Mouse (Mus musculus) hindbrain, embryonic 11.5 days (tissue): ENCODE measurements at regions not wholly inside any gene's neighbourhood (a gene's known extent, or its start where the extent isn't known, plus 50 kb on each side); places are given as distances from the start of the nearest gene placed in this dataset.

Experiments
- ATAC-seq: fragments of 200-750 bp; cut with Nextera tagmentation; 2 replicates; pipeline ENCODE4 v1.8.0; 2017; ENCODE audit warnings: mild to moderate bottlenecking, moderate TSS enrichment, moderate library complexity; ENCODE audit not compliant: low FRiP score
- DNase-seq: peaks from one replicate; pipeline ENCODE4 v3.0.0-alpha.2; 2015; ENCODE audit warnings: low spot score
- H3K27ac ChIP-seq: fragments of 300-500 bp; sonication (generic); 2 replicates; pipeline ENCODE4 v1.5.1; 2014; ENCODE audit warnings: mild to moderate bottlenecking, low read depth, low read length
- H3K27me3 ChIP-seq: fragments of 300-500 bp; sonication (generic); 2 replicates; pipeline ENCODE4 v1.6.1; 2014; ENCODE audit warnings: mild to moderate bottlenecking, low read length, moderate library complexity, mixed read lengths; ENCODE audit not compliant: control insufficient read depth, insufficient read depth
- H3K36me3 ChIP-seq: fragments of 300-500 bp; sonication (generic); 2 replicates; pipeline ENCODE4 v1.6.1; 2014; ENCODE audit warnings: mild to moderate bottlenecking, low read length, moderate library complexity, mixed read lengths; ENCODE audit not compliant: control insufficient read depth, insufficient read depth
- H3K4me1 ChIP-seq: fragments of 300-500 bp; sonication (generic); replicated peaks from 2 replicates; pipeline ENCODE4 v1.6.1; 2014; ENCODE audit warnings: low read length, mixed read lengths; ENCODE audit not compliant: control insufficient read depth, insufficient read depth
- H3K4me2 ChIP-seq: fragments of 300-500 bp; sonication (generic); replicated peaks from 2 replicates; pipeline ENCODE4 v1.6.1; 2014; ENCODE audit warnings: mild to moderate bottlenecking, low read depth, low read length
- H3K4me3 ChIP-seq: fragments of 300-500 bp; sonication (generic); 2 replicates; pipeline ENCODE4 v1.5.1; 2014; ENCODE audit warnings: low read depth, low read length
- H3K9ac ChIP-seq: fragments of 300-500 bp; sonication (generic); 2 replicates; pipeline ENCODE4 v1.6.1; 2014; ENCODE audit warnings: low read depth, low read length
- H3K9me3 ChIP-seq: fragments of 300-500 bp; sonication (generic); 2 replicates; pipeline ENCODE4 v1.6.1; 2016; ENCODE audit warnings: low read length; ENCODE audit not compliant: control insufficient read depth
- WGBS: fragments of 180-500 bp; shearing (Covaris S2); extraction: QIAGEN DNeasy Blood & Tissue Kit; methylation state at CpG from one replicate; pipeline ENCODE4 v1.1.7; 2014; 5-methylcytosine and 5-hydroxymethylcytosine counted together

- H3K27me3 ChIP-seq, result no peaks in the 10 kb centered on the region
- no peak overlapping the region for H3K4me3 ChIP-seq
- no peak overlapping the region for H3K4me2 ChIP-seq
- no peaks in the 10 kb centered on the region for H3K36me3 ChIP-seq
- DNase-seq, result no peak
- no peak for ATAC-seq
- no peak overlapping the region for H3K9ac ChIP-seq
- H3K4me1 ChIP-seq, result no peaks in the 10 kb centered on the region
- no peaks in the 10 kb centered on the region for H3K9me3 ChIP-seq
- 83% methylated on average over 9 of the region's 9 CpGs for WGBS
- no peak overlapping the region for H3K27ac ChIP-seq
These were observed 188.2 kb upstream of the Cdh5 start for GRCm38 (mm10) chr8:103912983-103913926.

GRCm38 (mm10) chr8:103913927-103914640 is 187.3 kb upstream of the Cdh5 start:
- peak; percentile 57 for ATAC-seq
- 46% methylated on average over 6 of the region's 6 CpGs for whole genome bisulfite sequencing
- H3K27ac ChIP-seq, result no peak overlapping the region

GRCm38 (mm10) chr8:103919324-103919723 is 182.1 kb upstream of the Cdh5 start:
- ATAC-seq, result no peak
- Histone ChIP-seq H3K4me3 (no peak overlapping the region), H3K27me3 (no peaks in the 10 kb centered on the region), H3K27ac (no peak overlapping the region), H3K4me1 (no peaks in the 10 kb centered on the region), H3K9me3 (no peaks in the 10 kb centered on the region), H3K36me3 (no peaks in the 10 kb centered on the region), H3K9ac (no peak overlapping the region), H3K4me2 (no peak overlapping the region)
- DNase-seq, result no peak
- 93% methylated on average over 3 of the region's 3 CpGs for WGBS

More at GRCm38 (mm10) chr8:103913927-103914640, 187.3 kb upstream of the Cdh5 start:
- no peaks in the 10 kb centered on the region for H3K9me3 ChIP-seq
- peak; percentile 42 for DNase-seq
- no peaks in the 10 kb centered on the region for H3K27me3 ChIP-seq
- H3K4me3 ChIP-seq, result no peak overlapping the region
- no peaks in the 10 kb centered on the region for H3K4me1 ChIP-seq
- no peak overlapping the region for H3K9ac ChIP-seq
- H3K4me2 ChIP-seq, result no peak overlapping the region
- no peaks in the 10 kb centered on the region for H3K36me3 ChIP-seq

- H3K36me3 ChIP-seq, result no peaks in the 10 kb centered on the region
- H3K27me3 ChIP-seq, result no peaks in the 10 kb centered on the region
- WGBS, result 84% methylated on average over 4 of the region's 4 CpGs
- H3K9me3 ChIP-seq, result no peaks in the 10 kb centered on the region
- H3K4me1 ChIP-seq, result no peaks in the 10 kb centered on the region
- no peak overlapping the region for H3K4me3 ChIP-seq
- DNase-seq (no peak), ATAC-seq (no peak)
- H3K9ac ChIP-seq, result no peak overlapping the region
- no peak overlapping the region for H3K4me2 ChIP-seq
- H3K27ac ChIP-seq, result no peak overlapping the region
These were observed 179.8 kb upstream of the Cdh5 start for GRCm38 (mm10) chr8:103921621-103922020.

GRCm38 (mm10) chr8:103922746-103923145 is 178.7 kb upstream of the Cdh5 start:
- 86% methylated on average over 2 of the region's 2 CpGs for WGBS
- Histone ChIP-seq H3K4me1 (no peaks in the 10 kb centered on the region), H3K27me3 (no peaks in the 10 kb centered on the region), H3K9me3 (no peaks in the 10 kb centered on the region), H3K27ac (no peak overlapping the region), H3K4me3 (no peak overlapping the region), H3K4me2 (no peak overlapping the region), H3K9ac (no peak overlapping the region), H3K36me3 (no peaks in the 10 kb centered on the region)
- ATAC-seq, result no peak
- no peak for DNase-seq

GRCm38 (mm10) chr8:103932681-103933080 is 168.7 kb upstream of the Cdh5 start:
- no peak for DNase-seq
- 69% methylated on average over 1 of the region's 1 CpGs for WGBS
- ATAC-seq, result no peak
- Histone ChIP-seq H3K4me3 (no peak overlapping the region), H3K27ac (no peak overlapping the region), H3K9ac (no peak overlapping the region), H3K36me3 (no peaks in the 10 kb centered on the region), H3K27me3 (no peaks in the 10 kb centered on the region), H3K4me2 (no peak overlapping the region), H3K9me3 (no peaks in the 10 kb centered on the region), H3K4me1 (no peaks in the 10 kb centered on the region)

GRCm38 (mm10) chr8:103936491-103936890 is 164.9 kb upstream of the Cdh5 start:
- Histone ChIP-seq H3K4me1 (no peaks in the 10 kb centered on the region), H3K36me3 (no peaks in the 10 kb centered on the region), H3K9ac (no peak overlapping the region), H3K27ac (no peak overlapping the region), H3K9me3 (no peaks in the 10 kb centered on the region; the same call in 1 of the 2 replicates), H3K4me2 (no peak overlapping the region), H3K27me3 (no peaks in the 10 kb centered on the region), H3K4me3 (no peak overlapping the region)
- DNase-seq (no peak), ATAC-seq (no peak)
- 74% methylated on average over 3 of the region's 3 CpGs for WGBS

GRCm38 (mm10) chr8:103938283-103939230 is 162.9 kb upstream of the Cdh5 start:
- H3K36me3 ChIP-seq, result no peaks in the 10 kb centered on the region
- no peak overlapping the region for H3K4me2 ChIP-seq
- ATAC-seq, result no peak
- H3K4me3 ChIP-seq, result no peak overlapping the region
- H3K27ac ChIP-seq, result no peak overlapping the region
- WGBS, result 45% methylated on average over 11 of the region's 11 CpGs
- no peaks in the 10 kb centered on the region; the same call in 1 of the 2 replicates for H3K9me3 ChIP-seq
- H3K4me1 ChIP-seq, result no peaks in the 10 kb centered on the region
- no peaks in the 10 kb centered on the region for H3K27me3 ChIP-seq
- DNase-seq, result no peak
- no peak overlapping the region for H3K9ac ChIP-seq
